8 mouse cellular contexts compared by ENCODE assay signal in the genomic region with DNA sequence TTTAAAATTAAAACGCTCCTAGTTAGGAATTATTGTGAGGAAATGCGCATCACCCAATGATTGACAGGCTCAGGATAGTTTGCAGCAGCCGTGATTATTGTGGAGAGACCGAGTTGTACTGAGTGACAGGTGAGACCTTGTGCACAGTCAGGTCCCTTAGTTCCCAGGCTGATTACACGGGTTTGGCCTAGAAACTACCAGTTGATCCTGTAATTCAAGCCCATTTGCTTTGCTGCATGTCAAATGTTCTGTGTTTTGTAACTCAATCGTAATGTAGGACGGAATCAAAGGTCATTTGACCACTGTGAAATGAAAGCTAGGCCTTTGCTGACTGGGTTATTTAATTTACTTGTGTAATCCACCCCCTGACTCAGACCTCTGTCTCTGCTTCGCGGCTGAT. TPM values are rescaled to one million over a fixed set of nuclear protein-coding genes. Genes with fewer than 3 reads are reported as not detected.
DNase-seq lines count a peak whose midpoint lies in the region; ATAC-seq and TF ChIP-seq lines count a peak whose summit lies in the region.

No protein-coding gene starts in this region.

- peak overlapping the region; percentile 86 for H3K9ac ChIP-seq in CH12.LX (ENCODE audit: insufficient read depth, low read depth)
- H3K9ac ChIP-seq in hindbrain, embryonic 14.5 days: peak overlapping the region; percentile 72
- peak overlapping the region; percentile 79 for H3K9ac ChIP-seq in liver, embryonic 16.5 days (ENCODE audit: low read depth, low read length)
- peak overlapping the region; percentile 84 for H3K9ac ChIP-seq in stomach, embryonic 16.5 days (ENCODE audit: low read length)

- WGBS in embryonic facial prominence, embryonic 10.5 days: 27% methylated on average over 9 of the region's 9 CpGs
- WGBS in hindbrain, embryonic 14.5 days: 26% methylated on average over 9 of the region's 9 CpGs
- WGBS in liver, embryonic 16.5 days (ENCODE audit: insufficient replicate concordance): 23% methylated on average over 9 of the region's 9 CpGs
- WGBS in stomach, embryonic 16.5 days: 17% methylated on average over 9 of the region's 9 CpGs

- no peak for TF ChIP-seq POLR2A in CH12.LX (IDR thresholded peaks at IDR 0.05; ENCODE audit: low read depth, low read length)

- peaks cover 2 to 13% of the 10 kb centered on the region in 2 experiments; a peak in 2 of 4 replicates for H3K4me1 ChIP-seq in CH12.LX (ENCODE audit: control insufficient read depth in 1 of 2, insufficient read depth in 2 of 2)
- peaks cover 15% of the 10 kb centered on the region for H3K4me1 ChIP-seq in embryonic facial prominence, embryonic 10.5 days
- H3K4me1 ChIP-seq in hindbrain, embryonic 14.5 days (replicated peaks; ENCODE audit: control insufficient read depth, insufficient read depth, low read length): peaks cover 8% of the 10 kb centered on the region
- peaks cover 4% of the 10 kb centered on the region; the same call in 1 of the 2 replicates for H3K4me1 ChIP-seq in liver, embryonic 16.5 days (ENCODE audit: control insufficient read depth, low read depth, low read length)
- H3K4me1 ChIP-seq in stomach, embryonic 16.5 days (ENCODE audit: control insufficient read depth, insufficient read depth, low read length): peaks cover 8% of the 10 kb centered on the region

- no peak for TF ChIP-seq EP300 in CH12.LX (IDR thresholded peaks at IDR 0.05; ENCODE audit: low read length)

- no peak for TF ChIP-seq RAD21 in CH12.LX (IDR thresholded peaks at IDR 0.05; ENCODE audit: low read depth, low read length)

- dilution Hi-C loops in CH12.LX (cut with MboI; ENCODE audit: extremely low pct_ligation_motif_present, extremely low pct_unique_long_range_greater_than_20kb, low sequenced_read_pairs): no loop called here

- DNase-seq in gastrocnemius, adult 2 months: peak; percentile 49
- DNase-seq in gastrocnemius, postnatal 36 days: no peak
- DNase-seq in CH12.LX (ENCODE audit: extremely low read depth): peak; percentile 16
- no peak for DNase-seq in embryonic facial prominence, embryonic 10.5 days (ENCODE audit: low spot score)
- DNase-seq in hindbrain, embryonic 14.5 days (ENCODE audit: low spot score): no peak
- DNase-seq in gastrocnemius, adult 8-10 months (ENCODE audit: low spot score in 2 of 2): no peak

- peak overlapping the region; percentile 94 for H3K27ac ChIP-seq in gastrocnemius, adult 2 months
- H3K27ac ChIP-seq in CH12.LX (ENCODE audit: insufficient read depth, low read depth): no peak overlapping the region
- H3K27ac ChIP-seq in embryonic facial prominence, embryonic 10.5 days (replicated peaks): peak overlapping the region; percentile 80
- no peak overlapping the region for H3K27ac ChIP-seq in hindbrain, embryonic 14.5 days
- H3K27ac ChIP-seq in liver, embryonic 16.5 days (ENCODE audit: low read length): peak overlapping the region; percentile 83
- H3K27ac ChIP-seq in stomach, embryonic 16.5 days (ENCODE audit: low read length): peak overlapping the region; percentile 60; the same call in 1 of the 2 replicates

- peak overlapping the region; percentile 93 for H3K4me3 ChIP-seq in gastrocnemius, adult 2 months
- peak overlapping the region; percentile 67 to 93 (median 76) for H3K4me3 ChIP-seq in CH12.LX (replicated peaks in 1 of 3; ENCODE audit: low read depth in 2 of 3, low read length in 2 of 3, poor library complexity in 1 of 3)
- peak overlapping the region; percentile 72 for H3K4me3 ChIP-seq in embryonic facial prominence, embryonic 10.5 days
- peak overlapping the region; percentile 74 for H3K4me3 ChIP-seq in hindbrain, embryonic 14.5 days (replicated peaks; ENCODE audit: low read length)
- peak overlapping the region; percentile 78 for H3K4me3 ChIP-seq in liver, embryonic 16.5 days (ENCODE audit: low read depth, low read length)
- peak overlapping the region; percentile 75 for H3K4me3 ChIP-seq in stomach, embryonic 16.5 days (replicated peaks; ENCODE audit: low read length)

- intact Hi-C loops in gastrocnemius, adult 2 months (cut with DNase I): loop anchor here (10.0 kb wide), 1 partner anchor 266 kb away; no protein-coding TSS in a partner anchor
- intact Hi-C loops in gastrocnemius, postnatal 36 days (cut with DNase I): no loop called here

- H3K9me3 ChIP-seq in CH12.LX (replicated peaks; ENCODE audit: low read length): no peaks in the 10 kb centered on the region
- H3K9me3 ChIP-seq in embryonic facial prominence, embryonic 10.5 days: no peaks in the 10 kb centered on the region
- H3K9me3 ChIP-seq in hindbrain, embryonic 14.5 days (ENCODE audit: control insufficient read depth, low read length): no peaks in the 10 kb centered on the region
- H3K9me3 ChIP-seq in liver, embryonic 16.5 days (replicated peaks; ENCODE audit: control insufficient read depth, low read length): no peaks in the 10 kb centered on the region
- no peaks in the 10 kb centered on the region for H3K9me3 ChIP-seq in stomach, embryonic 16.5 days (replicated peaks; ENCODE audit: control insufficient read depth, low read length)

- peaks cover 10% of the 10 kb centered on the region for H3K79me2 ChIP-seq in CH12.LX (replicated peaks; ENCODE audit: control insufficient read depth, extremely low read depth, insufficient read depth, poor library complexity, severe bottlenecking)

- H3K27me3 ChIP-seq in CH12.LX (replicated peaks): no peaks in the 10 kb centered on the region
- H3K27me3 ChIP-seq in embryonic facial prominence, embryonic 10.5 days (replicated peaks; ENCODE audit: low read depth, poor library complexity, severe bottlenecking): no peaks in the 10 kb centered on the region
- H3K27me3 ChIP-seq in hindbrain, embryonic 14.5 days (ENCODE audit: control insufficient read depth, insufficient read depth, low read length): no peaks in the 10 kb centered on the region
- no peaks in the 10 kb centered on the region for H3K27me3 ChIP-seq in liver, embryonic 16.5 days (ENCODE audit: control insufficient read depth, insufficient read depth, low read depth, low read length)
- no peaks in the 10 kb centered on the region for H3K27me3 ChIP-seq in stomach, embryonic 16.5 days (ENCODE audit: control insufficient read depth, insufficient read depth, low read length)

- peak; percentile 73 for ATAC-seq in hindbrain, embryonic 14.5 days (ENCODE audit: low FRiP score)
- peak; percentile 66 for ATAC-seq in liver, embryonic 16.5 days (ENCODE audit: low read depth)
- peak; percentile 76 for ATAC-seq in stomach, embryonic 16.5 days (ENCODE audit: insufficient read depth, low FRiP score)

- H3K4me2 ChIP-seq in CH12.LX (ENCODE audit: insufficient read depth, low read depth, poor library complexity, severe bottlenecking): peak overlapping the region; percentile 98
- H3K4me2 ChIP-seq in hindbrain, embryonic 14.5 days (replicated peaks): peak overlapping the region; percentile 89
- H3K4me2 ChIP-seq in liver, embryonic 16.5 days (ENCODE audit: low read depth, low read length): peak overlapping the region; percentile 84
- peak overlapping the region; percentile 73 for H3K4me2 ChIP-seq in stomach, embryonic 16.5 days (ENCODE audit: low read depth, low read length)

- TF ChIP-seq CTCF in gastrocnemius, adult 2 months (IDR thresholded peaks at IDR 0.05): no peak
- TF ChIP-seq CTCF in CH12.LX (conservative IDR thresholded peaks at IDR 0.05 in 1 of 2, IDR thresholded peaks at IDR 0.05 in 1 of 2; ENCODE audit: low read depth in 2 of 2, low read length in 2 of 2): no peak

- peaks cover 10 to 31% of the 10 kb centered on the region in 2 experiments for H3K36me3 ChIP-seq in CH12.LX (replicated peaks in 1 of 2; ENCODE audit: control insufficient read depth in 1 of 2, insufficient read depth in 1 of 2, low read length in 1 of 2)
- peaks cover 13% of the 10 kb centered on the region; the same call in 1 of the 2 replicates for H3K36me3 ChIP-seq in embryonic facial prominence, embryonic 10.5 days (replicated peaks)
- peaks cover 22% of the 10 kb centered on the region for H3K36me3 ChIP-seq in hindbrain, embryonic 14.5 days (replicated peaks; ENCODE audit: control insufficient read depth, insufficient read depth)
- H3K36me3 ChIP-seq in liver, embryonic 16.5 days (ENCODE audit: control insufficient read depth, insufficient read depth): 0 out of 2 replicates have a peak, but pooled peaks cover 2% of the 10 kb centered on the region
- no peaks in the 10 kb centered on the region for H3K36me3 ChIP-seq in stomach, embryonic 16.5 days (ENCODE audit: control insufficient read depth, insufficient read depth, low read length)

- in situ Hi-C loops in CH12.LX (cut with MboI; ENCODE audit: low pct_ligation_motif_present, low pct_unique_long_range_greater_than_20kb, low sequenced_read_pairs): no loop called here

TF ChIP-seq in CH12.LX, 34 proteins besides CTCF, POLR2A, EP300 and RAD21:
- TF ChIP-seq ELF1 (IDR thresholded peaks at IDR 0.05; ENCODE audit: low read depth, low read length) (no peak), GABPA (IDR thresholded peaks at IDR 0.05; ENCODE audit: insufficient replicate concordance, low read depth, low read length) (no peak), UBTF (IDR thresholded peaks at IDR 0.05; ENCODE audit: low read depth, low read length) (no peak), ZNF384 (IDR thresholded peaks at IDR 0.05; ENCODE audit: low read depth, low read length) (no peak), PAX5 (IDR thresholded peaks at IDR 0.05; ENCODE audit: low read length) (no peak), NRF1 (IDR thresholded peaks at IDR 0.05; ENCODE audit: low read depth, low read length) (no peak), MAX (IDR thresholded peaks at IDR 0.05; ENCODE audit: low read length) (no peak), JUND (conservative IDR thresholded peaks at IDR 0.05; ENCODE audit: low read depth, low read length) (no peak), USF2 (conservative IDR thresholded peaks at IDR 0.05; ENCODE audit: low read depth, low read length) (no peak), MAZ (IDR thresholded peaks at IDR 0.05; ENCODE audit: low read depth, low read length) (no peak), CHD2 (IDR thresholded peaks at IDR 0.05; ENCODE audit: low read length) (no peak)

RNA-seq across cellular contexts. Expression of a gene that starts 0.5 kb away (rescaled TPM):
- 10 to 100 TPM; 45.7 to 51.6 TPM for total RNA-seq in gastrocnemius, adult 2 months (2021)
- 10 to 100 TPM; 48.4 to 55.3 TPM for total RNA-seq in gastrocnemius, postnatal 36 days (2021)
- total RNA-seq in CH12.LX (2012; rRNA removed) (34.9 and 39.3 TPM in 2 replicates), CH12.LX (2014; rRNA removed) (38.1 and 41.0 TPM in 2 replicates)
- polyA plus RNA-seq in CH12.LX (2012; ENCODE audit: insufficient read length, low read depth): 29.3 and 29.4 TPM in 2 replicates
- polyA plus RNA-seq in embryonic facial prominence, embryonic 10.5 days (2016; fragmentation: Nextera tagmentation; extraction: Ambion mirVana): 64.4 and 67.3 TPM in 2 replicates
- polyA plus RNA-seq in hindbrain, embryonic 14.5 days (2014; fragmentation: Nextera tagmentation; extraction: Ambion mirVana): 127 and 135 TPM in 2 replicates
- 73.6 and 81.2 TPM in 2 replicates for polyA plus RNA-seq in liver, embryonic 16.5 days (2015; fragmentation: Nextera tagmentation; extraction: Ambion mirVana)
- polyA plus RNA-seq in stomach, embryonic 16.5 days (2015; fragmentation: Nextera tagmentation; extraction: Ambion mirVana): 98.5 and 103 TPM in 2 replicates
- total RNA-seq in gastrocnemius, adult 8-10 months (2022): 10 to 100 TPM; 45.0 to 53.9 (median 49.2) TPM

Comparison
In these comparisons a context has a peak if more than half of its experiments do, and no peak if none do; other contexts are left out.
1. DNase-seq: peak in gastrocnemius, adult 2 months (single experiment) and CH12.LX (single experiment); none in gastrocnemius, postnatal 36 days (0 of 2), embryonic facial prominence, embryonic 10.5 days (single experiment), hindbrain, embryonic 14.5 days (single experiment) and gastrocnemius, adult 8-10 months (0 of 2).
2. H3K27ac ChIP-seq: peak in gastrocnemius, adult 2 months (single experiment), embryonic facial prominence, embryonic 10.5 days (single experiment), liver, embryonic 16.5 days (single experiment) and stomach, embryonic 16.5 days (single experiment); none in CH12.LX (single experiment) and hindbrain, embryonic 14.5 days (single experiment).
3. Peak in every context shown above with its lines, with median percentiles within 50 percentile points of each other: H3K4me3 ChIP-seq, H3K4me2 ChIP-seq, H3K9ac ChIP-seq and ATAC-seq.